Mouse (Mus musculus): Measurements from ENCODE around the gene Abl2.

- TF ChIP-seq CTCF (IDR thresholded peaks at IDR 0.05; ENCODE audit: borderline replicate concordance, insufficient read depth, low read depth, low read length): peak; percentile 47; the same call in 1 of the 2 replicates
- TF ChIP-seq POLR2A (IDR thresholded peaks at IDR 0.05; ENCODE audit: borderline replicate concordance, insufficient read depth, low read length): no peak
Measured at GRCm38 (mm10) chr1:156633095-156633494, 74.5 kb downstream of the Abl2 start.
